Mouse (Mus musculus) heart, embryonic 16.5 days (tissue): ENCODE measurements around the gene Fam129c. TPM values are rescaled to one million over a fixed set of nuclear protein-coding genes. Genes with fewer than 3 reads are reported as not detected.
A peak's percentile ranks its signal among the peaks of the same experiment; 100 is the strongest.

Source experiments
- ATAC-seq: fragments of 200-750 bp; cut with Nextera tagmentation; replicated peaks from 2 replicates; pipeline ENCODE4 v1.8.0; 2017; ENCODE audit warnings: moderate number of reproducible peaks; ENCODE audit not compliant: insufficient read depth, low FRiP score; ENCODE audit errors: extremely low read depth
- H3K27ac ChIP-seq: fragments of 300-500 bp; sonication (generic); 2 replicates; pipeline ENCODE4 v1.5.1; 2014; ENCODE audit warnings: mild to moderate bottlenecking, low read length, control low read depth, moderate library complexity
- H3K27me3 ChIP-seq: fragments of 300-500 bp; sonication (generic); 2 replicates; pipeline ENCODE4 v1.6.1; 2014; ENCODE audit warnings: low read length, mixed read lengths; ENCODE audit not compliant: control insufficient read depth, insufficient read depth
- H3K36me3 ChIP-seq: fragments of 300-500 bp; sonication (generic); 2 replicates; pipeline ENCODE4 v1.6.1; 2014; ENCODE audit not compliant: control insufficient read depth, insufficient read depth
- H3K4me1 ChIP-seq: fragments of 300-500 bp; sonication (generic); 2 replicates; pipeline ENCODE4 v1.6.1; 2014; ENCODE audit warnings: low read length, mixed read lengths; ENCODE audit not compliant: control insufficient read depth, insufficient read depth
- H3K4me2 ChIP-seq: fragments of 300-500 bp; sonication (generic); 2 replicates; pipeline ENCODE4 v1.6.1; 2014; ENCODE audit warnings: low read depth, mild to moderate bottlenecking, control low read depth, low read length
- H3K4me3 ChIP-seq: fragments of 300-500 bp; sonication (generic); 2 replicates; pipeline ENCODE4 v1.5.1; 2014; ENCODE audit warnings: mild to moderate bottlenecking, control low read depth, low read length
- H3K9ac ChIP-seq: fragments of 300-500 bp; sonication (generic); 2 replicates; pipeline ENCODE4 v1.6.1; 2014; ENCODE audit warnings: low read length, control low read depth
- H3K9me3 ChIP-seq: fragments of 300-500 bp; sonication (generic); replicated peaks from 2 replicates; pipeline ENCODE4 v1.6.1; 2016; ENCODE audit warnings: low read length; ENCODE audit not compliant: control insufficient read depth
- WGBS: fragments of 180-500 bp; shearing (Covaris S2); extraction: QIAGEN DNeasy Blood & Tissue Kit; methylation state at CpG from one replicate; pipeline ENCODE4 v1.1.7; 2014; 5-methylcytosine and 5-hydroxymethylcytosine counted together
- polyA plus RNA-seq: library from polyadenylated mRNA; unstranded; fragments of >200 nt; fragmentation: Nextera tagmentation; extraction: Ambion mirVana; gene quantifications from 2 replicates; pipeline ENCODE4 v1.2.1, GENCODE M21; 2015

Gene Fam129c
- polyA plus RNA-seq, 1 experiment from 2014 or later = 3.9 TPM

DNA sequence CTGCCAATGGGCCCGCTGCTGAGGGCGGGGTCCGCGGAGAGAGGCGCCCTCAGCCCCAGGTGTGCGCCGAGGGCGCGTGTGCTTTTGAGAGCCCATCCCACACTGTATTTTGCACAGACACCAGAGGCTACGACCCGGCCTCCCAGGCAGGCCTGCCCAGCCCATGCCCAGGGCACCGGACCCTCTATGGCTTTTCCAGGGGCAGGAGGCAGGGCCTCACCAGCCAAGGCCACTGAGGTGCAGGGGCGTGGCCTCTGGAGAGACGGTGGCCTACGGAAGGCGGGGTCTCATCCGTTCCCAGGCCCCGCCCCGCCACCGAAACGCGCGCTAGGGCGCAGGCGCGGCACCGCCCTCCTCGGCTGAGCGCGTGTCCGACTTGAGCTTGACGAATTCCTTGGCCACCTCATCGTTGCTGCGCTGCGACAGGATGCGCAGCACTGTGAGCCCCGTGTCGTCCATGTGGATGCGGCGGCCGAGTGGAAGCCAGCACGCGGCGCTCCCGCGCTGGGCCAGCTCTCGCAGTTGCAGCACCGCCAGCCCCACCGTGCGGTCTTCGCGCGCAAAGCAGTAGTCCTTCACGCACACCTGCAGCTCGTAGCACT, 31.7 kb downstream of the Fam129c start:
- ATAC-seq = peak; percentile 81
- WGBS = under 1% methylated on average over 55 of the region's 55 CpGs
- Histone ChIP-seq H3K4me2 (peak overlapping the region; percentile 68), H3K4me1 (peaks cover 16% of the 10 kb centered on the region), H3K36me3 (peaks cover 12% of the 10 kb centered on the region), H3K4me3 (peak overlapping the region; percentile 49), H3K9ac (peak overlapping the region; percentile 60), H3K27ac (peak overlapping the region; percentile 71), H3K9me3 (peaks cover 9% of the 10 kb centered on the region), H3K27me3 (peaks cover 22% of the 10 kb centered on the region)

- peak overlapping the region; percentile 68 for H3K4me2 ChIP-seq
- peaks cover 6% of the 10 kb centered on the region for H3K36me3 ChIP-seq
- H3K9me3 ChIP-seq = peaks cover 9% of the 10 kb centered on the region
- H3K4me1 ChIP-seq = peaks cover 19% of the 10 kb centered on the region
- peaks cover 22% of the 10 kb centered on the region for H3K27me3 ChIP-seq
- H3K4me3 ChIP-seq = peak overlapping the region; percentile 49
- whole genome bisulfite sequencing = 5% methylated on average over 25 of the region's 25 CpGs
- ATAC-seq = peak; percentile 1; the same call in 1 of the 2 replicates
- peak overlapping the region; percentile 60; the same call in 1 of the 2 replicates for H3K9ac ChIP-seq
- no peak overlapping the region for H3K27ac ChIP-seq
Observed at GRCm38 (mm10) chr8:71629781-71630212, 32.3 kb downstream of the Fam129c start.

GRCm38 (mm10) chr8:71630761-71631160, 33.3 kb downstream of the Fam129c start:
- no peak for ATAC-seq
- no peak overlapping the region for H3K9ac ChIP-seq
- H3K9me3 ChIP-seq = peaks cover 9% of the 10 kb centered on the region
- 75% methylated on average over 6 of the region's 6 CpGs for WGBS
- H3K4me2 ChIP-seq = no peak overlapping the region
- no peak overlapping the region for H3K27ac ChIP-seq
- peaks cover 19% of the 10 kb centered on the region for H3K4me1 ChIP-seq
- peaks cover under 1% of the 10 kb centered on the region; the same call in 1 of the 2 replicates for H3K36me3 ChIP-seq
- H3K27me3 ChIP-seq = peaks cover 22% of the 10 kb centered on the region
- no peak overlapping the region for H3K4me3 ChIP-seq

DNA sequence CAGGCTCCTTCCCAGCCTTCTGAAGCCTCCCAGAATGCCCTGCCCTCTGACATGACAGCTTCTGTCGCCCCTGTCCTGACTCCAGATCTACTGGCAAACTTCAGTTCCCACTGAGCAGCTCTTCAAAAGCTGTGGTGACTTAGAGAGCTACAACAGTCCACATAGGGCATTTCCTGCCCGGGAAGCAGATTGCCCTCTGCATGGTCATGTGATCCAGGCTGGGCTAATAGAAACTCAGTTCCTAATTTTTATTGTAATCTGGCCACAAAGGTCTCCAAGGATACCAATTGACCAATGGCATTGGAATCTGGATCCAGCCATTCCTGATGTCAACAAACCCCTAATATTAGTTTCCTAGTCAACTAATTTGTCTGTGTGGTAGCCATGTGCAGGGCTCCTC, 34.4 kb downstream of the Fam129c start:
- ATAC-seq = no peak
- no peak overlapping the region for H3K27ac ChIP-seq
- no peak overlapping the region for H3K4me3 ChIP-seq
- H3K27me3 ChIP-seq = peaks cover 22% of the 10 kb centered on the region
- WGBS = 69% methylated on average over 2 of the region's 2 CpGs
- H3K4me1 ChIP-seq = peaks cover 19% of the 10 kb centered on the region
- no peak overlapping the region for H3K9ac ChIP-seq
- H3K4me2 ChIP-seq = no peak overlapping the region
- H3K9me3 ChIP-seq = peaks cover 9% of the 10 kb centered on the region
- no peaks in the 10 kb centered on the region for H3K36me3 ChIP-seq

GRCm38 (mm10) chr8:71633164-71633563, 35.7 kb downstream of the Fam129c start:
- no peaks in the 10 kb centered on the region for H3K36me3 ChIP-seq
- no peak overlapping the region for H3K9ac ChIP-seq
- no peak overlapping the region for H3K4me3 ChIP-seq
- H3K4me1 ChIP-seq = peaks cover 16% of the 10 kb centered on the region
- WGBS = 11% methylated on average over 19 of the region's 22 CpGs
- H3K27me3 ChIP-seq = peaks cover 22% of the 10 kb centered on the region
- H3K9me3 ChIP-seq = peaks cover 9% of the 10 kb centered on the region
- no peak overlapping the region for H3K27ac ChIP-seq
- H3K4me2 ChIP-seq = no peak overlapping the region
- ATAC-seq = no peak

- peak overlapping the region; percentile 44 for H3K4me2 ChIP-seq
- no peak overlapping the region for H3K27ac ChIP-seq
- 3% methylated on average over 26 of the region's 26 CpGs for WGBS
- H3K9ac ChIP-seq = no peak overlapping the region
- H3K4me1 ChIP-seq = peaks cover 9% of the 10 kb centered on the region
- H3K4me3 ChIP-seq = peak overlapping the region; percentile 23
- ATAC-seq = no peak; the same call in 1 of the 2 replicates
- H3K36me3 ChIP-seq = no peaks in the 10 kb centered on the region
- H3K9me3 ChIP-seq = peaks cover 9% of the 10 kb centered on the region
- H3K27me3 ChIP-seq = peaks cover 22% of the 10 kb centered on the region
Observed at GRCm38 (mm10) chr8:71633981-71634667, 36.7 kb downstream of the Fam129c start.

DNA sequence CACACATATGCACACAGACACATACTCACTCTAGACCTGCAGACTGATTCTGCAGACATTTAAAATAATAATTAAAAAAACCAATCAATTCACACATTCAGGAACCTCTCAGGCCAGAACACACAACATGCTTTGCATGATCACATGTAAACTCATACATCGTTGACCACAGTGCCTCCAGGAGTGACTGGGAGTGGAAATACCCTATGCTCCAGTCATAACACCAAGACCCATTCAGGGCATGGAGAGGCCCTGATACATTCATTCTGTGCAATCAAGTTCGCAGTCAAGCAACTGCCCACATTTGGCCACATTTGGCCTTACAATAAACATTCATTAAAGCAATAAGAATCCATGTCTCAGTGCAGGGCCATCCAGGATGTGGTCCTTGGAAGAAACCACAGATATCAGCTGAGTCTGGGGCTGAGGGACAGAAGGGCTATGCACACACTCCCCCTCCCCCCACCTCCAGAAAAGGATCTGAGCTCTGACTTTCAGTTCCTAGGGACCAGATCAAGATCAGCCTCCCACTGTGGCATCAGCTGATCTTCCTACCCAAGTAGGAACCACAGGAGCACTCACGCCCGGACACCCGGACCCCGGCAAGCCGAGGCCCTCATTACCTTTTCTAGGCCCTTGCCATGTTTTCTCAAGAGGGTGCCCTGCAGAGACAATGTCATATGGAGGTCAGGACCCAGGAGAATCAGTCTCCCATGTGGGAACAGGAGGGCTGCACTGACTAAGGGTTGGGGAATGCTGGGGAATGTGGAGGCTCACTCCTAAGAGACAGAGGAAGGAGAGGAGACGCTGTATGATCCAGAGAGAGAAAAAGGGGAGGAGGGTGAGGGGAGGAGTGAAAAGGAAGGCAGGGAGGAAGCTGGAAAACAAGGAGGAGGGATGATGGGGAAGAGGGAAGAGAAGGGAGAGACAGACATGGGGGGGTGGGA, 40.0 kb downstream of the Fam129c start:
- Histone ChIP-seq H3K4me3 (no peak overlapping the region), H3K27me3 (peaks cover 10% of the 10 kb centered on the region; the same call in 1 of the 2 replicates), H3K36me3 (no peaks in the 10 kb centered on the region), H3K27ac (no peak overlapping the region), H3K4me2 (no peak overlapping the region), H3K9me3 (peaks cover 8% of the 10 kb centered on the region), H3K9ac (no peak overlapping the region), H3K4me1 (peaks cover 4% of the 10 kb centered on the region)
- ATAC-seq = no peak
- 54% methylated on average over 8 of the region's 8 CpGs for WGBS

GRCm38 (mm10) chr8:71638321-71638720, 40.9 kb downstream of the Fam129c start:
- Histone ChIP-seq H3K4me1 (peaks cover 4% of the 10 kb centered on the region), H3K27me3 (peaks cover 6% of the 10 kb centered on the region; the same call in 1 of the 2 replicates), H3K9ac (no peak overlapping the region), H3K36me3 (no peaks in the 10 kb centered on the region), H3K27ac (no peak overlapping the region), H3K9me3 (no peaks in the 10 kb centered on the region), H3K4me3 (no peak overlapping the region), H3K4me2 (no peak overlapping the region)
- 66% methylated on average over 6 of the region's 6 CpGs for WGBS
- no peak for ATAC-seq
